Mouse (Mus musculus) kidney, adult 9 months (tissue): Measurements from ENCODE around the gene Calr3.

ENCODE experiments used
- DNase-seq: peaks from one replicate; pipeline ENCODE4 v3.0.0; 2022

The Calr3 gene

DNA sequence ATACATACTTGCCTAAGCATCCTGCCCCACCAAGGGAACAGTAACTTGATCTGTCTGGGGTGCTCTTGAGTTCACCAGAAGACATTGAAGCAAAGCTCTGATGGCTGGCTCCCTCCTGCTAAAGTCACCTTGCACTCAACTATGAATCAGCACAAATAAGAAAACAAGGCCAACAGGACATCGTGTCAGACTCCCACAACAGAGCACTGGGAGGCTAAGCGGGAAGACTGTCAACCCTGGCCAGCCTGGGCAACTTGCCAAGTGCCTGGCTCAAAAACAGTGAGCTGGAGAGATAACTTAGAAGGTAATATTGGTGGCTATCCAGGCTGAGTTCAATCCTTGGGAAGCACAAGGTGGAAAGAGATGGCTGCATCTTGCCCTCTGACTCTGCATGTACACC, 8.7 kb downstream of the Calr3 start:
- DNase-seq = peak; percentile 54

DNA sequence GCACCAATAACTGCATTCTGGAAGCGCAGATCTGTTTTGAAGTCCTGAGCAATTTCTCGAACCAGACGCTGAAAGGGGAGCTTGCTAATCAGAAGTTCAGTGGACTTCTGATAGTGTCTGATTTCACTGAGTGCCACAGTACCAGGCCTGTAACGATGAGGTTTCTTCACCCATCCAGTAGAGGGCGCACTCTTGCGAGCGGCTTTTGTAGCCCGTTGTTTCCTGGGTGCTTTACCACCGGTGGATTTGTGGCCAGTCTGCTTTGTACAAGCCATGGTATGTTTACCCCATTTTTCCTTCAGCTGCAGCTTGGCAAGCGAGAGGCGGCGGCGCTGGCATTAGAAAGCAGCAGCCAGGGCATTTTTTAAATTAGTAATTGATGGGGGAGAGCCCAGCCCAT, 14.0 kb downstream of the Calr3 start:
- peak; percentile 34 for DNase-seq

DNA sequence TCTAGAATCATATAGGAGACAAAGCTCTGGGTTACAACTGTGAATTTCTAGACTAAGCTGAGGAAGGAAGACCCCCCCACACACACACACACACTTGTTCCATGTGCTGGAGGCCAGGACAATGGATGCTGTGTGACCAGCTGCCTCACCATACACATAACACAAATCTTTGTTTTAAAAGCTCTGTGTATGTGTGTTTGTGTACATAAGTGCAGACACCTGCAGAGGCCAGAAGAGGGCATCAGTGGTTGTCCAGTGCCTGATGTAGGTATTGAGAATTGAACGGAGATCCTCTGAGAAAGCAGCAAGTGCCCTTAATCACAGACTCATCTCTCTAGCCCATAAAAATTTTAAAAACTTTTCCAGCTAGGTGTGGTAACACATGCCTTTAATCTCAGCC, 20.7 kb downstream of the Calr3 start:
- DNase-seq = peak; percentile 34

DNA sequence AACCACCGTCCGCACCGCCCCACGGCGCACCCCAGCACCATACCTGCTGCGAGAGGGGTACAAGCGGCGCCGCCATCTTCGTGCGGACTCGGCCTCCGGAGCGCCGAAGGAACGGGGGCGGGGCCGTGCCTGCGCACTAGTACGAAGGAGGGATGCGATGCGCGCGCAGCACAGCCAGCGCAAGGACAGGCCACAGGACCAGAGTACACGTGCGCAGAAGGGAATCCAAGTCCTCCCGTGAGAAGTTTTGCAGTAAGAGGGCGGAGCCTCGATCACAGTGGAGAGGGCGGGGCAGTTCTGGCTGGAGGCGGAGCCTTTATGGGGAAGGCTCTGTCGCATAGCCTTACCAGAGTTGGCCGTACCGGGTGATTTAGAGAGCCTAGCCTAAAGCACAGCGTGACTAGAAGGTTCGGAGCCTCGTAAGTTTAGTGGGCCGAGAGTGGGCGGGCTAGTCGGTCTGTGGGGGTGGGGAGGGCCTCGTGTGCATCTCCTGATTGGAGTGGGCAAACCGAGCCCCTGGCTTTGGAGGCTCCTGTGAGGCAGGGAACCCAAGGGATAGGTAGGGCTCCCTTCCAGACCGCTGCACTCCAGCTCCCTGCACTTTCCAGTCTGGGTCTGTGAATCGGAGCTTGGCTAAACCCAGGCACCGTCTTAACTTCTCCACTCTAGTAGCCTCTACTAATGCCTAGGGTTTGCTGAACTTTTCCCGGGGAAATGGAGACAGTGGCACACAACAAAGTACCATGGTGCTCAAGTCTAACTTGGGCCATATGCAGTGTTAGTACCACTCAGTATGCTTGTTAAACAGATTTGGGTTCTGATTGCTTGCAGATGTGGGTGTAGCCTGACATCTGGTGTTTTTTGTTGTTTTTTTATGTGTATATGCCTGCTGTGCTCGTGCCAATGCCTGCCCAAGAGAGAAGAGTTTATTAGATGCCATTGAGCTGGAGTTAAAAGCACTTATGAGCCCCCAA, 22.0 kb downstream of the Calr3 start, which contains the start of gene Eps15l1:
Gene Eps15l1 (minus strand): TSS at position 99 of the 974 bp plus-strand sequence.
- peak; percentile 100 for DNase-seq

DNA sequence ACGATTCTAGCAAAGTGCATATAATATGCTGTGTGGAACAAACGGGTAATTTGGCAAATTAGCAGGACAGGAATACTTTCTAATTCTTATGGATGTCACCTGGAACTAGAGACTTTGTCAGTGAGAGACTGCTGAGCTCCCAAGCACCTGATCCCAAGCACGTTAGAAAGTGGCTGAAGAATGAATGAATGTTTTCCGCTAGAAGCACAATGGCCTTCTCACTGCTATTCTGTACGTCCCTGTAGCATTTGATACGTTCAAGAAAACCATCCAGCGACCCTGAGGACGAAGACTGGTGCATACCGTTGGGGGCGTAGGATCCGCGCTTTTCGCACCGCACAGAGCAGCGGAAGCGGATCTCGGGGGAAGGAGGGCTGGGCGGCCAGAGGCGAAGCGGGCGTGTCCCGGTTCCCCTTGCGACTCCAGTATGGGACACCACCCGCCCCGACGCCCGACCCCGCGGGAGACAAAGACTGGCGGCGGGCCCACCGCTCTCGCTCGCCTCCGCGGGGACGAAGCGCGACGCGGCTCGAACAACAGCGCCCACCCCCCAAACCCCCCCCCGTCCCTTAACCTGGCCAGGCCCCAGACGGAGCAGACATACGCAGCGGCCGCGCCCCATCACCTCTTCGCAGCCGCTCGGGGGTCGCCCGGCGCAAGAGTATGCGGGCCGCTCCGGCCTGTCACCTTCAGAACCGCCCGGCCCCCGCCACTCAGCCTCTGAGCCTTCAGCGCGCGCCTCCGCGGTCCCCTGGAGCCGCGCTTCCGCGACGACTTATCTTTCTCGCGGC, 22.9 kb downstream of the Calr3 start:
- DNase-seq = peak; percentile 32

DNA sequence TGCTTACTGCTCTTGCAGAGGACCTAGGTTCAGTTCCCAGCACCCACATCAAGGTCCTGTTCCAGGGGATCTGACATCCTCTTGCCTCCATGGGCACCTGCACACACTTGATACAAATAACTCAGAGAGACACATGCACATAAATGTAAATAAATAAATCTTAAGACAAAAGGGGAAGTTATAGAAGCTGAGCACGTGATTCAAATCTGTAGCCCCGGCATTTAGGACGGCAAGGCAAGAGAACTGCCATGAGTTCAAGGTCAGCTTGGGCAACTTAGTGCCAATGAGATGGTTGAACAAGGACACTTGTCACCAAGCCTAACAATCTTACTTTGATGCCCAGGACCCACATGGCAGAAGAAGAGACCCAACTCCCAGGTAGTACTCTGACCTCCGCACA, 25.6 kb downstream of the Calr3 start:
- DNase-seq = no peak

DNA sequence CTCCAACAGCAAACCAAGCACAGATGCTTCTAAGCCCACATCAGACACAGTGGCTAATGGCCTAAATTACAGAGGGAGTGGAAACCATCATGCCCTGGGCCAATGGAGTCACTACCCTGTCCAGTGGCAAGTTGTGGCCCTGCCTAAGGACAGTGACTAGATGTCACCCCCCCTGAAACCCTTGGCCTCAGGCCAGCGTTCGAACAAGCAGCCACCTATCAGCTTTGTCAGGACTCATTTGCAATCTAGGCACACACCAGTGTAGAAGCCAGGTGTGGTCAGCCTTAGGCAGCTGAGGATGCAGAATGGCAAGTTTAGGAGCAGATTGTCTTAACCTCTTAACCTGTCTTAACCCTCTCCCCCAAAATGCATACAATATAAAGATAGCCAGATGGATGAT, 28.4 kb downstream of the Calr3 start:
- DNase-seq = no peak

DNA sequence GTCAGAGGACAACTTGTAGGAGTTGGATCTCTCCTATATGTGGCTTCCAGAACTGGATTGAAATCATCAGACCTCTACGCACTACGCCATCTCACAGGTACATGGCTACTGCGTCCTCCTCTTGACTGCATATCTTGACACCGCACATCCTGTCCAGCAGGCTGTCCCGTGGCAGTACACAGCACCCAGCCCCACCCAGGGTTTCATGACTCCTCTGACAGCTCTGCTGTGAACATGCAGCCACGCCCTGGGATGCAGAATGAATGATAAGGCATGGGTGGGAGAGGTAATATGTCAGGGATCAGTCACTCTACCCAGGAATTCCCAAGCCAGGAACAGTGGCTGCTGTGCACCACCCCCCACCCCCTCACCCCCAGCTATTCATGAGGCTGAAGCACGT, 29.8 kb downstream of the Calr3 start:
- DNase-seq = no peak

DNA sequence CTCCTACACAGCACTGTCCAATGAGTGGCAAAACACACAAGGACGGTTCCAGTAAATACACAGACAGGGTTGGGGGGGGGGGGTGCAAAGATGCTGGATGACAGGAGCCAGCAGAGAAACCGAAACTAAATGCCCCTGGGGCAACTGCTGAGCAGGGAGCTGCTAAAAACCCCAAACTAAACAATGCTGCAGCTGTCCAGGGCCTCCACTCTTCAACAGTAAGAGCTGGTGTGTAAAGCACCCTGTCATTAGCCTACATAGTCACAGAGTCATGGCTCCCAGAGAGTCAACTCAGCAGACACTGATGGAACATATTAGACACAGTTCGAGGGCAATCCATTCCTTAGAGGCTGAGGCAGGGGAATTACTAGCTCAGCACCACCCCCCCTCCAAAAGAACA, 34.2 kb downstream of the Calr3 start:
- no peak for DNase-seq

DNA sequence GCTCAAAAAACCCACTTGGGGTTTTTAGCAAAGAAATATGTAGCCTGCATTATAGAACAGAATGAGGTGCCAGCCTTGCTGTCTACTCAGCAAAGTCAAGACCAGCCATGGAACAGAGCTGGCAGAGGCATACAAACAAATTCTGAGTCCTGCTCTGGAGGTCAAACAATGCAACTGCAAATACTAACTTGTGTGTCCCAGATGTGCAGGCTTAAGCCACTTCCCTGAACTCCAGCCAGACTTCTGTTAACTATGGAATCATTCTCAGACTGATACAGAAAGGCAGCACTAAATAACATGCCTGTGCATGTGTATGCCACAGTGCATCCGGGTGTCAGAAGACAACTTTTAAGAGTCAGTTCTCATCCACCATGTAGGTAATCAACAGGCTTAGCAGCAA, 35.8 kb downstream of the Calr3 start:
- DNase-seq = no peak

DNA sequence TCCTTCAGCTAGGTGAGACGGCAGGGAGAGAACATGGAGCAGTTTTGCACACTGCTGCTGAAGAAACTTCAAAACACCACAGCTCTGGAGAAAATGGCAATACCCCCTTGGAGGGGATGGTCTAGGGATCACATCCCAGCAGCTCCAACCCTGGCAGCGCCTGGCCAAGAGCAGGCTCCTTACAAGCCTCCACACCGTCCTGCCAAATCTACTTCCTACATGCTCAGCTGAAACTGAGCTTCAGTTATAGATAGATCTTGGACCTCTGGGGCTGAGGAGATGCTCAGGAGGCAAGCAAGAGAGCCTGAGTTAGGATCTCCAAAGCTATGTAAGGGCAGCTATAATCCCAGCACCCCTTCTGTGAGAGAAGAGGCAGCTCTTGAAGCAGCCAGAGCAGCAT, 40.7 kb downstream of the Calr3 start:
- no peak for DNase-seq

DNA sequence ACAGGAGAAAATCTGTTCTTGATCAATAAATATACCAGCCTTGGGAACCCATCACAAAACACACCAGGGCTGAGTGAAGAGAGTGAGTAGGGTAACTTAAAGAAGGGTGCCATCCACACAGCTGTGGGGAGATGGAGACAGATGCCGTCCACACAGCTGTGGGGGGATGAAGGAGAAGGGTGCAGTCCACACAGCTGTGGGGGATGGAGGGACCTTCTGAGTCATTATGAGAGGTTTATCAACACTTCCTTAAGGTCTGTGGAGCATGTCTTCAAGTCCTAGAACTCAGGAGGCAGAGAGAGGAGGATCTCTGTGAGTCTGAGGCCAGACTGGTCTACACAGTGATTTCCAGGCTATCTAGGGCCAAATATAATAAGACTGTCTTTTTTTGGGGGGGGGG, 42.3 kb downstream of the Calr3 start:
- DNase-seq = no peak

DNA sequence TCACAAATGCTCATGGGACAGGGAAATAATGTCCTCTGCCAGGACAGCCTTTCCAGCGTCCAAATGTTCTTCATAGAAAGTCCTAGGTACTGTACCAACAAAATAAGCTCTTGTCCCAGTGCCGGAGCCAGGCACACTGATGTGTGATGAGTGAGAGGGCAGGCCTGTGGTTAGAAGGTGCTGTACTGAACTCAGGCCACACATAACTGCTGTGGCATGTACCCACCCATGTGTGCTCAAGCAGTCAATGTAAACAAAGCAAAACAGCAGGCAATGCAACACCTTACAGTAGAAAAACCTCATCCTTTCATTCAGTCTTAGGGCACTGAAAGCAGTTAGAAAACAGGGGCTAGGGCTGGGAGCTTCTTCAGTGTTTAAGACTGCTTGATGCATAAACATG, 57.9 kb downstream of the Calr3 start:
- DNase-seq = no peak

DNA sequence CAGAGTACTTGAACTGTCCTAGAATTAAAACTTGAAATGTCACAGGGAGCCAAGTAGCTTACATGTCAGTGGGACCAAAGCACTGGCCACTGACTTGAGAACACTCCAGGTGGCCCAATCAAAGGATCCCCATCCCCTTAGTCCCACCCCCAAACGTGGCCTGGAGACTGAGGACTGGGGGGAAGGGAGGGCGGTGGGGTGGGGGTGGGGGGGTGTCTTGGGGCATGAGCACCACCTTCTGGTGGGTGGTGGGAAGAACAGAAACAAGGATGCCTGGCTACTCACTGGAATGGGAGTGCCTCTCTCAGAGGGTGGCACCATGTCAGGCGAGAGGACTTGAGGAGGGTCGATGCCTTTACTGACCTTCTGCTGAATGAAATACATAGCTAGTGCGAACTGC, 61.3 kb downstream of the Calr3 start:
- no peak for DNase-seq

DNA sequence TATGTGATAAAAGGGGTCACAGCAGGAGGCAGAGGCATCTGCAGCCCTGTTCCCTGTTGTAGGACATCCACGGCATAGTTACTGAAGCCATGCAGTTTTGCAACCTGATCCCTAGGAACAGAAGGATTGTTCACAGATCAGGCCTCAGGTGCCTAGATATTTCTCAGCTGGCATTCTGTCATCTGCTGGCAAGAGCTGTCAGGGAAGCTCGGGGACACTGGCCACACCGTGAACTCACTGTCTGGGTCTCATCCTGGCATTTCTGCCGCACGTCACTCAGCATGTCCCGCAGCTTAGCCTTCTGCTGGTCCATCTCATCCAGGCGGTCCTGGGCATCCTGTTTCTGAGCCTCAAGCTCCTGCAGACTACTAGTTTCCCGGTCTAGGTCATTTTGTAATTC, 63.0 kb downstream of the Calr3 start:
- DNase-seq = no peak

DNA sequence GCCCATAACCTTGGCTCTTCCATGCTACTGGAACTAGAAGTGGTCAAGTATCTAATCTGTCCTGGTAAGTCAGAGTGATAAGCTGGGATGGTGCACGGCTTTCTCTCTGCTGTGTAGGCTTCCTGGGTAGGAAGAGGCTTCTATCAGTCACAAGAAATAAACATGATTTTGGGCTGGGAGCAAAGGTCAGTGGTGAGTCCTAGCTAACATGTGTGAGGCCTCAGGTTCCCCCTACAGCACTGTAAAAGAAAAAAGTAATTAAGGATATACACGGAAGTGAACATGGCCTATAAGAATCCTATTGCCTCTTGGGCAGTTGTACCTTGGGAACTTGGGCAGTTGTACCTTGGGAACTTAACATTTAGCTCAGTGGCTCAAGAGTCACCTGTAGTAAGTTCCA, 66.8 kb downstream of the Calr3 start:
- no peak for DNase-seq

DNA sequence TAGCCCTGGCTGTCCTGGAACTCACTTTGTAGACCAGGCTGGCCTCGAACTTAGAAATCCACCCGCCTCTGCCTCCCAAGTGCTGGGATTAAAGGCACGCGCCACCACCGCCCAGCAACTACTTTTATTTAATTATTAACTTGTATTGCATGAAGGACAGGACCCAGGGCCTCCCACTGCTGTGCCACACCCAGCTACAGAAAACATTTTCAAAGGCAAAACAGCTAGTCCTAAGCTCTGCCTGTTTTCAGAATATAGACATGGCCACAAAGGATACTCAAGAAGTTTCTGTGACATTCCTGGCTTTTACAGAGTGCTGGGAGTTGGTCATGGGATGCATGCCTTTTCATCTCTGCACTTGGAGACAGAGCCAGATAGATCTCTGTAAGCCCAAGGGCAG, 67.4 kb downstream of the Calr3 start:
- no peak for DNase-seq

DNA sequence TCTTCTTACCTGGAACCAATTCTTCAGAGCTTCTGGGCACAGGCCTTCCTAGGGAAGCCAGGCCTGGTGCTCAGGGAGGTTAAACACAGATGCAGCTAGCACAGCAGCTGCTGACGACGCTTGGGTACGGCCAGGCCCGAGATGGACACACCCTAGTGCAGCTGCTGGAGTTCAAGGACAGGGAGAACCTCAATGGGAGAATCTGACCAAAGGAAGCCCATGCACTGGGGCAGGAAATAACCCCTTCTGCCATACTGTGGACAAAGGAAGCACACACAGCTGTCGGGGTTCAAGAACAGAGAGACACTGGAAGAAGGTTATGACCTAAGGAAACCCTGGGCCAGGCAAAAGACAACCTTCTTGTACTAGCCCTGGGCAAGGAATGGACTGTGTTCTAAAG, 68.5 kb downstream of the Calr3 start:
- DNase-seq = no peak
